Mouse (Mus musculus): ENCODE results near the gene Gm36079. TPM values are rescaled to one million over a fixed set of nuclear protein-coding genes. Genes with fewer than 3 reads are reported as not detected.
"Not testable (repeated sequence)": the region's sequence is repeated elsewhere in the genome, so short reads cannot be mapped to it uniquely, and the experiment has no call there.

Gene Gm36079
- total RNA-seq (2021) (not detected), polyA plus RNA-seq (2012; rRNA removed) (0.63 TPM in 1 of 2 replicates, not detected in the other)
- long read RNA-seq: 0 reads

DNA sequence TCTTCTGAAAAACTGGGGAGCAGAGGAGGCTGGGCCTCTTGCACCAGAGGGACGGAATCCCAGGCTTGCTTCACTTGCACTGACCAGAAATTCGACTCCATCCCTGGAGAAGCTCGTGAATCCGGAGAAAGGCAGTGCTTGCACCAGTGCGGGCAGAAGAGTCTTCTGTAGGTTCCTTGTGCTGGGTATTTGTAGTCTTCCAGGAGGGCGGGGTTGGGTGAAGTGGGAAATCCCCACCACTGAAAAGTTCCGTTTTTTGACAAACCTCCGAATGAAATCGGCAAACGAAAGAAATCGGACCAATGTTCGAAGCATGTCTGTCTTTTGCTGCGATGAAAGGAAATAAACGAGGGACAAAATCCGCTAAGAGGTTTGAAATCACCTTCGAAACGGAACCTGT, at the start of gene Gm36079:
Gm36079 (minus strand) TSS at position 101 of the 400 bp plus-strand sequence.
- DNase-seq: not testable (repeated sequence)

DNA sequence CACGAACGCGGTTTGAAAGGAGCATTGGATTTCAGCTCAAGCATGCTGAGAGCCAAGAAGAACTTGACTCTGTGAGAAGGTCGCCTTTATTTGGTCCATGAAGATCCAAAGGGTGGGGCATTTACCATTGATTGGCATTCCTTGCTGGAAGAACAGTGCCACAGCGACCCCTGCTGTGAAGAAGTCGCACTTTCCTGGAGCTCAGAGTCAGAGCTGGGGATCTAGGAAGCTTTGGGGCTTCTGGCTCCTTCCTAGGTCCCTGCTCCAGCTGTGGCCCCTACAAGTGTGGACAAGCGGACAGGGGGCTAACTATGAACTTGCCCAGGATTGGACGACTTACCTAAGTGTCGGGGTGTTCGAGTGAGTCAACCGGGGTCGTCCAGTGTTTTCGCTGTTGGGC, 44.1 kb upstream of the Gm36079 start:
- not testable (repeated sequence) for DNase-seq

DNA sequence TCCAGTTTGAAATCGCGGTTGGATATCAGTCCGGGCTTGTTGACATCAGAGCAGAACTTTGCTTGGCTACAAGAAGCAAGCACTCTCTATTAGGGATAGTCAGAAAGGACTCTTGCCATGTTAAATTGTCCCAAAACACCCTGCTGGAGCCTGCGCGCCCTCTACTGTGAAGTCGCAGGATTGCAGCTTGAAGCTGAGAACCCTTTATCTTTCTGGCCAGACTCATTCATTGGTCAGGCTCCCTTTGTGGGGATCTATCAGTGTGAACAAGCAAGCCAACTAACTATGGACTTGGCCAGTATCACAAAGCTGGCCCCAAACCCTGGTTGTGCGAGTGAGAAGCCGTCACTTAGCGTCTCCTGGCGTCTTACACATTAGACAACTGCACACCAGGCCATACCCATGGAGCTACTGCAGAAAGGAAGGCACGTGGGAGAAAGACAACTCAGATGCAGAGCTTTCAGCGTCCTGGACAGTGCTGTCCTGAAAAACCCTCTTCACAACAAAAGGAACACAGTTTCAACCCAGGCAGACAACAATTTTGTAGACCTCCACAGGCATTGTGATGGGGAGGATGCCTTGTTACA, 43.3 kb upstream of the Gm36079 start:
- not testable (repeated sequence) for DNase-seq

DNA sequence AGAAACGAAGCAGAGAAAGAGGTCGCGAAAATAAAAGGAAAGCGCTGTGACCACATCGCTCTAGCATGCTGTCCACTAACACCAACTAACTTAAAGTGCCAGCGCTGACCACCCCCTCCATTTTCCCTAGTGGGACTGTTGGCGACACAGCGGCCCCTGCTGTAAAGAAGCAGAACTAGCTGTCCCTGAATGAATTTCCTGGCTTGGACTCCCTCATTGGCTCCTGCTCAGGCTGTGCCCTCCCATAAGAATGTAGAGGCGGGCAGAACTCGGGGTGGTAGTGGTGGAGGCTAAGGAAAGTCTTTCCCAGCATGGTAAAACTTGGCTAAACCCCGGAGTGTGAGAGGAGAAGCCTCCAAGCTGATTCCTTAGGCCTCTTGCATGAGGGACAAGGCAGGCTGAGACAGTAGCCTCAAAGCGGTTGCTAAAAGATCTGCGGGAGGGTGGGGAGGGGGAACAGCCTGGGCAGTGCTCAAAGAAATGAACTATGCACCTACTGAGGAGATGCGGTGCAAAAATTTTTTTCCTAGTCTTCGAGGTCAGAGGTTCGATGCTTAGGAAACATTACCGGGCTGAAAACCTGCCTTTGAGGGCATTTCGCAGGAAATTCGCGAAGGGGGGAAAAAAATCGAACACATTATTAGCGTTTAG, 36.8 kb upstream of the Gm36079 start:
- not testable (repeated sequence) for DNase-seq

DNA sequence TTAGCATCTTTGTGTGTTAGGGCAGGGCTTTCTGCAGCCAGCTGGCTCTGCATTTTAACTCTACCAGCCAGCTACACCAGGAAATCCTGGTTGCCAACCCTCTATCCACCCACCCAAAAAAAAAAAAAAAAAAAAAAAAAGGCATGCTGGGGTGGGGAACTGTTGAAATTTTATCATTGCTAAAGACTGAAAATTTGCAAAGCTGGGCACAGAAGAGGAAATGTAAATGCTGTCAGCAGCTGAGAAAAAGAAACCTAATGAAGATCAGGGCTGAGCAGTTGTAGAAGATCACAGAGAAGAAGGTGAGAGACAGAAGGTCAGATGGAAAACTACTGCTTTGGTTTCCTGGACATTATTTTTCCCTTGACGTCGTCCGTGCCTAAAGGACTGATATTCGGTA, 36.1 kb upstream of the Gm36079 start:
- not testable (repeated sequence) for DNase-seq

DNA sequence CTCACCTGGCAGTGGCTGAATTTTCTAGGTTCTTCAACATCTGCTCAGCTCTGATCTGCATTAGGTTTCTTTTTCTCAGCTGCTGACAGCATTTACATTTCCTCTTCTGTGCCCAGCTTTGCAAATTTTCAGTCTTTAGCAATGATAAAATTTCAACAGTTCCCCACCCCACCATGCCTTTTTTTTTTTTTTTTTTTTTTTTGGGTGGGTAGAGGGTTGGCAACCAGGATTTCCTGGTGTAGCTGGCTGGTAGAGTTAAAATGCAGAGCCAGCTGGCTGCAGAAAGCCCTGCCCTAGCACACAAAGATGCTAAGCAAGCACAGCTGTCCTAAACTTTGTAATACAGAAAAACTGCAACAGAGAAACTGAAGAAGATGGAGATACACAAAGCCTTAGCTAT, 25.3 kb upstream of the Gm36079 start, which contains the start of gene Gm21188:
Gm21188 (minus strand) TSS at position 110 of the 400 bp plus-strand sequence.
- DNase-seq: not testable (repeated sequence)

DNA sequence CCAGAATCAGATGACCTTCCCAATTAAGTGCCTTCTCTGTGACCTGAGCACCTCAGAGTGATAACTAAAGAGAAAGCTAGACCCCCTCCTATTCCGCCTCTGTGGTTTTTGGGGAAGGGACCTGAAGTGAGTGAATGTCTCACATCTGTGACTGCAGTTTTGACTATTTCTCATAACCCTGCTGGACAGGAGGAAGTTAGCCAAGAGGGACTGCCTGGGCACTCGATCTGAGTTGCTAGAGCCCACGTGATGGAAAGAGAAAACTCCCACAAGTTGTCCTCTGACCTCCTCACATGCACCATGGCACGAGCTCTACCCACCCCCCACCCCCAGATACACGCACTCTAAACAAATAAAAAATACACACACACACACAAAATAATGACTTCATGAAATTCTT, 21.8 kb upstream of the Gm36079 start:
- DNase-seq: not testable (repeated sequence)

DNA sequence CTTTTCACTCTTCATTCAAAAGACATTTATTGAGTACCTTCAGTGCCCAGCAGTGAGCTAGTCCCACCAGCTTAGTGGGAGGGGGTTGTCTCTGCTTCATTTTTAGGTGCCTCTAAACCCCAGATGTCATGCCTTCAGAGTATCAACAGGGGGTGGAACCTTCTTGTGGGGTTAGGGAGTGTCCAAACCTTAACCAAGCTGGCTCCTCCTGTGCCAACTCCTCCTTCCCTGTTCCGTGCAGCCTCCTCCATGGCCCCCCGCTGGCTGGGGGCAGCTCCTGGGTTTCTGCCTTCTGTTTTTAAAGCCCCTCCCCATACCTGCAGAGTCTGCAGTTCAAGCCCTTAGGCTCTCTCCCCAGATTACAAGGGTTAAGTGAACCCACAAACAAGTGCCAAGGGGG, 21.4 kb upstream of the Gm36079 start:
- DNase-seq: not testable (repeated sequence)

DNA sequence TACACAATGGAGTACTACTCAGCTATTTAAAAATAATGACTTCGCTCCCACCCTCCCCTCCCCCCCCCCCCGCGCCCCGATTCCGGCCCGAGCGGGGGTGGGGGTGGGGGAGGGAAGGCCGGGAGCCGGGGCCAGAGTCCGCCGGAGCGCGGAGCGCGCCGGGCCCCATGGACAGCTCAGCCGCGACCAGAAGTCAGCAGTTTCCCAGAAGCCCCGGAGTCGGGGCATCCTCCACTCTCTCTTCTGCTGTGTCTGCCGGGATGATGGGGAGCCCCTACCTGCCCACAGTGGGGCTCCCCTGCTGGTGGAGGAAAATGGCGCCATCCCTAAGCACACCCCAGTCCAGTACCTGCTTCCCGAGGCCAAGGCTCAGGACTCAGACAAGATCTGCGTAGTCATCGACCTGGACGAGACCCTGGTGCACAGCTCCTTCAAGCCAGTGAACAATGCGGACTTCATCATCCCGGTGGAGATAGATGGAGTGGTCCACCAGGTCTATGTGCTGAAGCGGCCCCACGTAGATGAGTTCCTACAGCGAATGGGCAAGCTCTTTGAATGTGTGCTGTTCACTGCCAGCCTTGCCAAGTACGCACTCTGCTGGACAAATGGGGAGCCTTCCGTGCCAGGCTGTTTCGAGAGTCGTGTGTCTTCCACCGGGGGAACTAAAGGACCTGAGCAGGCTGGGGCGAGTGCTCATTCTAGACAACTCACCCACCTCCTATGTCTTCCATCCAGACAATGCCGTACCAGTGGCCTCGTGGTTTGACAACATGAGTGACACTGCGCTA, 19.8 kb upstream of the Gm36079 start:
- not testable (repeated sequence) for DNase-seq

DNA sequence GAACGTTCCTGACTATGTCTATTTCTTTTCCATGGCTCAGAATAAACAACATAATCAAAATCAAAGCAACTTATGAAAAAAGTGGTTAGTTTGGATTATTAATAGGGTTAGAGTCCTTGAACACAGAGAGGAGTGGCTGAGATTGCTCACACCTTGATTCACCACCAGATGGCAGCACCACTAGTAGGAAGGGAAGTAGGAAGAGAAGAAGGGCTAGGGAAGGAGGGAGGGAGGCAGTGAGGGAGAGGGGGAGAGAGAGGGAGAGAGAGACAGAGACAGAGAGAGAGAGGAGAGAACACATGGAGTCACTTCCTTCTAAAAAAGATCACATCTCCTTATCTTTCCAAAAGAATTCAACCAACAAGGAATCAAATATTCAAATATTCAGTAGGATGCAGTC, 14.3 kb upstream of the Gm36079 start:
- DNase-seq: peak; percentile 36

DNA sequence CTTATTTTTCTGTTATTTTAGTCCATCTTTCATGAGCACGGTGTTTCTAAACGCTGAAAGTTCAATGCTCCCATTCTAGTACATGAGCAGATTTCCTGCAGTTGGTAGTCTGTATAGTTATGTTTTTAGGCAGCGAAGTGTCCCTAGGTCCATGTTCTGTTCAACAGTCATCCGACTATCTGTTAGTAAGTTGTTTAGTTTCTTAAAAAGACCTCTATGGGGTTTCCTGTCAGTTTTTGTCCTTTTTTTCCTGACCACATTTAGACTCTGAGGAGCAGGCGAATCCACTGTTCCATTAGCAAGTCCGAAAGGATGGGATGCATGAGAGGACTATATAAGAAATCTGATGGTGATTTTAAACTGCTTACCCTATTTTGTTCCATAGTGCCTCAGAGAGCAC, 11.1 kb upstream of the Gm36079 start:
- not testable (repeated sequence) for DNase-seq

DNA sequence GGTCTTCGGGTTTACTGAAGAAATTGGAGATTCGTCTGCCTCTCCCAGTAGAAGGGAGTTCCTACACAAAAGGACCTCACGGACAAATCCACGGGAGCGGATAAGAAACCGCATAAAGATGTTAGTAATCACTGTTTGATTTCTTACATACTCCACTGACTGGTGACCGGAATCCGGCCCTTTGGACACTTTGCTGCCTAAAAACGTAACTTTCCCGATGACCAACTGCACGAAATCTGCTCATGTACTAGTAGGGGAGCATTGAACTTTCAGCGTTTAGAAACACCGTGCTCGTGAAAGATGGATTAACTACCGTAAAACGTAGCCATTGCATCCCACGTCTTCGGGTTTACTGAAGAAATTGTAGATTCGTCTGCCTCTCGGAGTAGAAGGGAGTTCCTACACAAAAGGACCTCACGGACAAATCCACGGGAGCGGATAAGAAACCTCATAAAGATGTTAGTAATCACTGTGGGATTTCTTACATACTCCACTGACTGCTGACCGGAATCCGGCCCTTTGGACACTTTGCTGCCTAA, 9.8 kb upstream of the Gm36079 start:
- DNase-seq: not testable (repeated sequence)

DNA sequence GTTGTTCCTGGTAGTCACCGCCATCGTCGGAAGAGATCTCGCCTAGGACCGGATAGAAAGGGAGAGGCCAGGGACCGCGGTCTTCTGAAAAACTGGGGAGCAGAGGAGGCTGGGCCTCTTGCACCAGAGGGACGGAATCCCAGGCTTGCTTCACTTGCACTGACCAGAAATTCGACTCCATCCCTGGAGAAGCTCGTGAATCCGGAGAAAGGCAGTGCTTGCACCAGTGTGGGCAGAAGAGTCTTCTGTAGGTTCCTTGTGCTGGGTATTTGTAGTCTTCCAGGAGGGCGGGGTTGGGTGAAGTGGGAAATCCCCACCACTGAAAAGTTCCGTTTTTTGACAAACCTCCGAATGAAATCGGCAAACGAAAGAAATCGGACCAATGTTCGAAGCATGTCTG, 8.3 kb upstream of the Gm36079 start:
- DNase-seq: not testable (repeated sequence)

DNA sequence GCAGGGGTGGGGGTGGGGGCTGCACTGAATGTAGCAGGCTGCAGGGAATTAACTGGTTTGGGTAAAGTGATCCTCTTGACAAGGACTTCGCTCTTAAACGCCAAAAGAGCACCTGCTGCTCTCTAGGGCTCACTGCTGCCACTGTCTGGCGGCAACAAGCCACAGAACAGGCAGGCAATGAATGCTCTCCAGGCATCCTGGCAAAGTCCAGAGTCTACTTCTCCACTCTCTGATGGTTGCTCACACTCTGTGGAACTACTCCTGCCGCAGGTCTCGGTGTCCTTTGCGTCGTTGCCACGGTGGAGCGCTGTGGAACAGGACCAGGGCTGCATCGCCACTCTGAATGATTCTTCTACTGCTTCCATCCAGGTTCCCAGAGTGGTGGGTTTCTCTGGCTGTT, 7.8 kb upstream of the Gm36079 start:
- not testable (repeated sequence) for DNase-seq

DNA sequence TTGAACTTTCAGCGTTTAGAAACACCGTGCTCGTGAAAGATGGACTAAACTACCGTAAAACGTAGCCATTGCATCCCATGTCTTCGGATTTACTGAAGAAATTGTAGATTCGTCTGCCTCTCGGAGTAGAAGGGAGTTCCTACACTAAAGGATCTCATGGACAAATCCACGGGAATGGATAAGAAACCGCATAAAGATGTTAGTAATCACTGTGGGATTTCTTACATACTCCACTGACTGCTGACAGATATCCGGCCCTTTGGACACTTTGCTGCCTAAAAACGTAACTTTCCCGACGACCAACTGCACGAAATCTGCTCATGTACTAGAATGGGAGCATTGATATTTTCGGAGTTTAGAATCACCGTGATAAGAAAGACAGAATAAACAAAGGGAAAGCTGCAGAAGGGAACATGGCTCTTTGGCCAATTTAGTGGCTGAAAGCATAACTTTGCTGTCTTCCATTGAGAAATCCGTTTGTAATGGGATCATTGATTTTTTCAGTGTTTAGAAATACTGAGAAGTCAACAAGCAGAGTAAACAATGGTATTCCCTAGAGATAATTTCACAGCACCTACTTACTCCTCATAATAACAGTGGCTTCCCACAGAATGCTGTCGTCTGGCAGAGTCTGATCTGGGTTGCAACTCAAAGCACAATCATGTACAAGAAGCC, 6.8 kb upstream of the Gm36079 start:
- DNase-seq: peak; percentile 26

DNA sequence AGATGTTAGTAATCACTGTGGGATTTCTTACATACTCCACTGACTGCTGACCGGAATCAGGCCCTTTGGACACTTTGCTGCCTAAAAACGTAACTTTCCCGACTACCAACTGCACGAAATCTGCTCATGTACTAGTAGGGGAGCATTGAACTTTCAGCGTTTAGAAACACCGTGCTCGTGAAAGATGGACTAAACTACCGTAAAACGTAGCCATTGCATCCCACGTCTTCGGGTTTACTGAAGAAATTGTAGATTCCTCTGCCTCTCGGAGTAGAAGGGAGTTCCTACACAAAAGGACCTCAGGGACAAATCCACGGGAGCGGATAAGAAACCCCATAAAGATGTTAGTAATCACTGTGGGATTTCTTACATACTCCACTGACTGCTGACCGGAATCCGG, 4.9 kb upstream of the Gm36079 start:
- not testable (repeated sequence) for DNase-seq

DNA sequence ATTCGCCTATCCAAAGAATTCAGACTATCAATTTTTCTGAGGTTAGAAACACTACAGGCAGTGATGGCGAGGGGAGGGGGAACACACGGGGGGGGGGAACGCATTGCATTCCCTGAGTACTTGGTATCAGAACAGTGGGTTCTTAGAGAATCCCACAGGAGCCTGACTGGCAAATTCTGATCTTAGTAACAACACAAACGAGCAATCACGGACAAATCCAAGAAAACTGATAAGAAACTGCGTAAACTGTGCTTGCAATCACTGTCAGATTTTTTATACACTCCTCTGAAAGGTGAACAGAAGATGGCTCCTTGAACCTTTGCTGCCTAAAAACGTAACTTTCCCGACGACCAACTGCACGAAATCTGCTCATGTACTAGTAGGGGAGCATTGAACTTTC, 557 bp upstream of the Gm36079 start:
- DNase-seq: not testable (repeated sequence)

DNA sequence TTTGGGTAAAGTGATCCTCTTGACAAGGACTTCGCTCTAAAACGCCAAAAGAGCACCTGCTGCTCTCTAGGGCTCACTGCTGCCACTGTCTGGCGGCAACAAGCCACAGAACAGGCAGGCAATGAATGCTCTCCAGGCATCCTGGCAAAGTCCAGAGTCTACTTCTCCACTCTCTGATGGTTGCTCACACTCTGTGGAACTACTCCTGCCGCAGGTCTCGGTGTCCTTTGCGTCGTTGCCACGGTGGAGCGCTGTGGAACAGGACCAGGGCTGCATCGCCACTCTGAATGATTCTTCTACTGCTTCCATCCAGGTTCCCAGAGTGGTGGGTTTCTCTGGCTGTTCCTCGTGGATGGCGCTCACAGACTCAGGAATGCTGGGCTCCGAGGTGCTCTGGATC, 438 bp downstream of the Gm36079 start:
- not testable (repeated sequence) for DNase-seq

DNA sequence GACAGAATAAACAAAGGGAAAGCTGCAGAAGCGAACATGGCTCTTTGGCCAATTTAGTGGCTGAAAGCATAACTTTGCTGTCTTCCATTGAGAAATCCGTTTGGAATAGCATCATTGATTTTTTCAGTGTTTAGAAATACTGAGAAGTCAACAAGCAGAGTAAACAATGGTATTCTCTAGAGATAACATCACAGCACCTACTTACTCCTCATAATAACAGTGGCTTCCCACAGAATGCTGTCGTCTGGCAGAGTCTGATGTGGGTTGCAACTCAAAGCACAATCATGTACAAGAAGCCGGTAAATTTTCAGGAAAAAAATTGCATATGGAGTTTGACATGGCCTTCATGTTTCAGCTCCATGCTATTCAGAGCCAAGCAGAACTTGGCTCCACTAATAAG, 1.2 kb downstream of the Gm36079 start:
- not testable (repeated sequence) for DNase-seq

DNA sequence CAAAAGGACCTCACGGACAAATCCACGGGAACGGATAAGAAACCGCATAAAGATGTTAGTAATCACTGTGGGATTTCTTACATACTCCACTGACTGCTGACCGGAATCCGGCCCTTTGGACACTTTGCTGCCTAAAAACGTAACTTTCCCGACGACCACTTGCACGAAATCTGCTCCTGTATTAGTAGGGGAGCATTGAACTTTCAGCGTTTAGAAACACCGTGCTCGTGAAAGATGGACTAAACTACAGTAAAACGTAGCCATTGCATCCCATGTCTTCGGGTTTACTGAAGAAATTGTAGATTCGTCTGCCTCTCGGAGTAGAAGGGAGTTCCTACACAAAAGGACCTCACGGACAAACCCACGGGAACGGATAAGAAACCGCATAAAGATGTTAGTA, 1.8 kb downstream of the Gm36079 start:
- not testable (repeated sequence) for DNase-seq

DNA sequence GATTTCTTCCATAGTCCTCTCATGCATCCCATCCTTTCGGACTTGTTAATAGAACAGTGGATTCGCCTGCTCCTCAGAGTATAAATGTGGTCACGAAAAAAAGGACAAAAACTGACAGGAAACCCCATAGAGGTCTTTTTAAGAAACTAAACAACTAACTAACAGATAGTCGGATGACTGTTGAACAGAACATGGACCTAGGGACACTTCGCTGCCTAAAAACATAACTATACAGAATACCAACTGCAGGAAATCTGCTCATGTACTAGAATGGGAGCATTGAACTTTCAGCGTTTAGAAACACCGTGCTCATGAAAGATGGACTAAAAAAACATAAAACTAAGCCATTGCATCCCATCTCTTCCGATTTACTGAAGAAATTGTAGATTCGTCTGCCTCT, 2.2 kb downstream of the Gm36079 start:
- not testable (repeated sequence) for DNase-seq

DNA sequence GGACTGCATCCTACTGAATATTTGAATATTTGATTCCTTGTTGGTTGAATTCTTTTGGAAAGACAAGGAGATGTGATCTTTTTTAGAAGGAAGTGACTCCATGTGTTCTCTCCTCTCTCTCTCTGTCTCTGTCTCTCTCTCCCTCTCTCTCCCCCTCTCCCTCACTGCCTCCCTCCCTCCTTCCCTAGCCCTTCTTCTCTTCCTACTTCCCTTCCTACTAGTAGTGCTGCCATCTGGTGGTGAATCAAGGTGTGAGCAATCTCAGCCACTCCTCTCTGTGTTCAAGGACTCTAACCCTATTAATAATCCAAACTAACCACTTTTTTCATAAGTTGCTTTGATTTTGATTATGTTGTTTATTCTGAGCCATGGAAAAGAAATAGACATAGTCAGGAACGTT, 5.3 kb downstream of the Gm36079 start:
- not testable (repeated sequence) for DNase-seq
